Mouse (Mus musculus) embryonic fibroblast, embryonic 13.5 days (primary cell): ENCODE measurements at regions not wholly inside any gene's neighbourhood (a gene's known extent, or its start where the extent isn't known, plus 50 kb on each side); places are given as distances from the start of the nearest gene placed in this dataset.

Experiments used
- H3K27ac ChIP-seq: 2 replicates; pipeline ENCODE4 v1.5.1; 2012; ENCODE audit warnings: low read length, control low read depth, inconsistent platforms; ENCODE audit not compliant: insufficient read depth
- H3K4me1 ChIP-seq: 2 replicates; pipeline ENCODE4 v1.6.1; 2011; ENCODE audit warnings: low read length; ENCODE audit not compliant: control insufficient read depth, insufficient read depth
- H3K4me3 ChIP-seq: 2 replicates; pipeline ENCODE4 v1.5.1; 2011; ENCODE audit warnings: mild to moderate bottlenecking, control low read depth, low read length; ENCODE audit not compliant: insufficient read depth
- CTCF ChIP-seq: IDR thresholded peaks from 2 replicates; pipeline ENCODE4 v1.5.1; 2011; ENCODE audit warnings: mild to moderate bottlenecking, control low read depth, low read length, moderate library complexity, borderline replicate concordance; ENCODE audit not compliant: insufficient read depth
- POLR2A ChIP-seq: IDR thresholded peaks from 2 replicates; pipeline ENCODE4 v1.6.1; 2011; ENCODE audit warnings: low read depth, mild to moderate bottlenecking, control low read depth, low read length, moderate library complexity

DNA sequence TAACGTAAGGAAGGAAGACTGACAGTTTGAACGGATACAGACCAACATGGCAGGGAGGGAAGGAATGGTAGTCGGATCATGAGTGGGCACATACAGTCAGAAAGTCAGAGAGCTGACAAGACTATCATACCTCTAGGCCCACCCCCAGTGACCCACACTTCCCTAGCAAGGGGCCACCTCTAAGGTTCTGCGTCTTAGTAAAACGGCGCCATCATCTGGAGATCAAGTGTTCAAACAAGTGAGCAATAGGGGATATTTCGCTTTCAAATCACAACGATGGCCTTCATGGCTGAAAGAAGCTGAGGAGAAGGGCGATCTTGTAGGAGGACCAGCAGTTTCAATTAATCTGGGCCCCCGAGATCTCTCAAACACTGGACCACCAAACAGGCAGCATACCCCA, 196.1 kb downstream of the 4933412E24Rik start:
- no peak overlapping the region for H3K4me3 ChIP-seq
- no peak for TF ChIP-seq CTCF
- no peak for TF ChIP-seq POLR2A
- H3K4me1 ChIP-seq: peaks cover 11% of the 10 kb centered on the region
- H3K27ac ChIP-seq: no peak overlapping the region

DNA sequence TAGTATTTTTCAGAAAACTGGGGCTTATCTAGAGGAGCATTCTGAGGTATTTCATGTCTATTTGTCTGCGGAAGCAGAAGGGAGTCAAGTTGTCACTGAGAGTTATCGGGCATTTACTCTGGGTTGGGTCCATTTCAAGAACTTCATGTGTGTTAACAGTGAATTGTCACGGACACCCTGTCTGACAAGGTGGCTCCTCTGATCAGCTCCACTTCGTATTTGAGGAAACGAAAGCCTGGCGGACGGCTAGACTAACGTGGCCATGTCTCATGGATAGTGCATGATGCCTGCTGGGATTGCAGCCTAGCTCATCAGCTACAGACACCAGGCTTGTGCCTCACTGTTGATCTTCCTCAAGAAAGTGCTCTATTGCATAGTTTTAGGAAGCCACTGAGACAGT, 200.4 kb downstream of the 4933412E24Rik start:
- Histone ChIP-seq H3K4me3 (no peak overlapping the region), H3K27ac (no peak overlapping the region), H3K4me1 (no peaks in the 10 kb centered on the region)
- TF ChIP-seq POLR2A: no peak
- TF ChIP-seq CTCF: no peak

DNA sequence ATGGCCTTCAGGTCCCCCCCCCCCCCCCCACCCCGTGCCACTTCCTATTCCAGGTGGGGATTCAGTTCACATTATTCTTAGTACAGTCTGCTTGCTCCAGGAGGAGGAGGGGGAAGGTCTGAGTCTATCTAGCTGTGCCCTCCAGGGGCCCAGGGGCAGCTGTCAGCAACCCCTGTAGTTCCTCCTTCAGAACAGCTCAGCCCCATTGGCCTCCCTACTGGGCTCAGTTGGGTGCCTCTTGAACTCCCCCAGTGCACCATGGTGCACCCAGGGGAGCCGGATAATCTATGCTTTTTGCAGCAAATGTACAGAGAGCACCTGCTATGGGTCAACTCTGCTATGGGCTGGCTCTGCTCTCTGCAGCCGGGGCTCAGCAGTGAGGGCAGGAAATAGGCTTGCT, 204.8 kb downstream of the 4933412E24Rik start:
- H3K4me3 ChIP-seq: no peak overlapping the region
- TF ChIP-seq POLR2A (no peak), CTCF (no peak)
- H3K27ac ChIP-seq: no peak overlapping the region
- H3K4me1 ChIP-seq: no peaks in the 10 kb centered on the region

DNA sequence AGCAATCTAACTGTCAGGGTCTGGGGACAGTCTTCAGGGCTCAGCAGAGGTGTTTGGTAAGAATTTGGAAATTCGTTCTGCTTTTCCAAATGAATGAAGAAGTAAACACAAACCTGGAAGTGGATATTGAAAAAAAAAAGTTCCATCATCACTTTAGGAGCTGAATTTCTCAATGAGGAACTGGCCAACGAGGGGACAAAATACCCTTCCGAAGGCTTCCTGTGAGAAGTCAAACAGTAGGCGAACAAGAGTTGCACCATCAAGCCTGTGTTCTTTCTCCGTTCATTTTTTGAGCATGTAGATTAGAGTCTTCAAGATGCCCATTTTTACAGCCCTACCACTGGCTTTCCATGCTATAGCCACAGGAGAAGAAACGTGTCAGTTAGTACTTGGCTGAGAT, 207.1 kb downstream of the 4933412E24Rik start:
- H3K4me1 ChIP-seq: no peaks in the 10 kb centered on the region
- H3K27ac ChIP-seq: no peak overlapping the region
- H3K4me3 ChIP-seq: no peak overlapping the region
- TF ChIP-seq POLR2A: no peak
- TF ChIP-seq CTCF: no peak

DNA sequence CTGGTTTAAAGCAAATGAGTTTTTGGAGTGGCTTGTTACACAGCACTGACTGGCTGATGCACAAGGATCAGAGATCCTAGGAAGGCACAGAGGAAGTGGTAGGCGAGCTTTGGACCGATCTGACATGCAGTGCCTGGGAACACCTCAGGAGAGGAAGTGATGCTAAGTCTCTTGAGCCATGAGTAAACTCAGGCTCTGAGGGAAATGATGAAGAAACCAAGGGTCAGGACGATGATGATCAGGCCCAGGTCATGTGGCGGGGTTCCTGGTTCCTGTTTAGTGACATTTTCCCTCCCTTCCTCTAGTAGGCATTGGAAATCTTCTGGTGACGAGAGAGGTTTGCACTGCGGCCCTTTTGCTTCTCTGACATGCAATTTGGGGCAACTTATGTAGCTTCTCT, 208.7 kb downstream of the 4933412E24Rik start:
- Histone ChIP-seq H3K4me3 (no peak overlapping the region), H3K4me1 (no peaks in the 10 kb centered on the region), H3K27ac (no peak overlapping the region)
- no peak for TF ChIP-seq CTCF

DNA sequence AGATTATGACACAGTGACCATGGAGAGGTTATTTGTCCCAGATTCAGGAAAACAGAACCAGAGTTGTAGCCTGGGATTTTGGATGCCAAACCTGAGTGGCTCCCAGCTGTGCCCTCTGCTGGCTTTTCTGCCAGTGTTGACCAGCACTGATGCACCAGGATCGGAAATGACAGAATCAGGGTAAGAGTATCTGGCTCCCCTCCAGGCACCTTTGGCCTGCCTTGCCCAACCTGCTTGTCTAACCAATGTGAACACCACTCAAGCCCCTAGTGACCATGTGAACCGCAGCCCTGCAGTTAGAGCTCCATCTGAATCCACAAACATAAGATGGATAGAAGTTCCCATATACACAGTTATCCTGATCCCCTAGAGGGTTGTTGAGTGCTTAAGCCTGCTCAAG, 210.6 kb downstream of the 4933412E24Rik start:
- Histone ChIP-seq H3K27ac (no peak overlapping the region), H3K4me3 (no peak overlapping the region), H3K4me1 (no peaks in the 10 kb centered on the region)
- TF ChIP-seq CTCF (no peak), POLR2A (no peak)

DNA sequence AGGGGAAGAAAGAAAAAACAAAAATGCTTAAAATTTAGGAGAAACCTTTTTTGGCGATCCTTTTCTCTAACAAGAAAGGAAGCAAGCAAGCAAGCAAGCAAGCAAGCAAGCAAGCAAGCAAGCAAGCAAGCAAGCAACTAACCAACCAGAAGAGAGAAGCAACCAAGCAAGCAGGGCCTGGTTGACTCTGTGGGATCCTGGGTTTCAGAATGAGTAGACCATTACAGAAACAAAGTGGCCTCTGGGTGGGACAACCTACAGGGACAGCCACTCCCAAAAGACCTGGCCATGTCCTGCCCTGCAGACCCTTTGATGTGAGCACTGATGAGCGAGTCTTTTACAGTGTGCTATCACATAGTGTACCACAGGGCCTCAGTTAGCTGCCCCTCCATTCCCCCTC, 211.6 kb downstream of the 4933412E24Rik start:
- no peaks in the 10 kb centered on the region for H3K4me1 ChIP-seq
- no peak for TF ChIP-seq POLR2A
- TF ChIP-seq CTCF: no peak
- no peak overlapping the region for H3K4me3 ChIP-seq
- H3K27ac ChIP-seq: no peak overlapping the region

DNA sequence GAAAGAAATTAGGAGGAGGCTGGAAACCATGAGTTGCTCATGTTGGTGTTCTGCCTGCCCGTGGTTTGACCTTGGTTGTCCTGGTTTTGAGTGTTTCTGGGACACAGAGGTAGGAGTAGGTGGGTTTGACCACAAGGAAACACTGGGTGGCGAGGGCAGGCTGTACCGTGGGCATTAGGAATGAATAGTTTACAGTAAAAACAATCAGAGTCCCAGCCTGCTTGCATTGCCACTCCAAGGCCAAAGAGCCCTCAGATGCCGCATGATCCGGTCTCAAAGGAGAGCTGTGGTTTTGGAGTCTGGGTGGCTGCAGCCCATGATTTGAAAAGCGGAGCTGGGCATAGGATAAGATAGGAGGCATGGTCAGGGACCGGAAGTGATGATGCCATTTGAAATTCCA, 212.0 kb downstream of the 4933412E24Rik start:
- Histone ChIP-seq H3K4me1 (no peaks in the 10 kb centered on the region), H3K4me3 (no peak overlapping the region), H3K27ac (no peak overlapping the region)
- TF ChIP-seq CTCF: no peak
- no peak for TF ChIP-seq POLR2A

DNA sequence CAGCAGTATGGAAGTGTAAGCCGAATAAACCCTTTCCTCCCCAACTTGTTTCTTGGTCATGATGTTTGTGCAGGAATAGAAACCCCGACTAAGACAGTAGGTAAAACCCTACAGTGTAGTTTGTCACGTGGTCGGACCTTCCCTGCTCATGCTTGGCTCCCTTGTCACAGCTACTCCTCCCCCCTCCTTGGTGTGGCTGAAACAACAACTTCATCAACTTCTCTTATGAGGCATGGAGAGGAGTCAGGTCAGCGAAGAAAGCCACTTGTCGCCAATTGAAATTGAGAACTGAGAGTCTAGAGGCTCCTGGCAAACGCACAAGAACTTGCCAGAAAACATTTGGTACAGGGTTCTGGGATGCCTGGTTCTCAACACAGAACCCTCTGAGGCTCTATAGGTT, 214.1 kb downstream of the 4933412E24Rik start:
- TF ChIP-seq POLR2A (no peak), CTCF (no peak)
- no peak overlapping the region for H3K27ac ChIP-seq
- no peak overlapping the region for H3K4me3 ChIP-seq
- H3K4me1 ChIP-seq: no peaks in the 10 kb centered on the region

DNA sequence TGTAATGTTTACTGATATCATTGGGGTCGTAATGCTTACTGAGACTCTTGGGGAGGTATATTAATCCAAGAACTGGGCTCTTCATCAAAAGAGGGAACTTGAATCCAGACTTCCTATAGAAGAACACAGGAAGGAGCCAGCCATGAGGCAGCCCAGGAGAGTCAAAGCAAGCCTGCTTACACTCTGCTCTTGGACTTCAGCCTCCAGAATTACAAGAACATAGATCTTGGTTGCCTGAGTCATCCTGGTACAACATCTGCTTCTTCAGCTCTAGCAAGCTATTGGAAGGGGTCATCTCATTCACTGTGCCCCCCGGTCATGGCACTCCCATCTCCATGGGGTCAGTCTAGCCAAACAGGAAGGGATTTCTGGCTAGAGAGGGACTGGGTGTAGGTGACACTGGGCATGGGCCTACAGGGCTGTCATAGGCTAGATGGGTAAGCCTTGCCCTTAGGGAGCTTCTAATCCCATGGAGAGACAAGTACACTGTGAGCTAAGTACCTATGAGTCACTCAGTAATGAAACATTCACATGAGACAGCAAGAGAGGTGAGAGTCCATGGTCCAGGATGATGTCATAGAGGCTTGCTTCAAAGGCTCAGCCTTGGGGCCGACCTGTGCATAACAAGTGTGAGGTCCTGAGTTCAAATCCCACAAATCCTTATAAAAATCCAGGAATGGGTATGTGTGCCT, 217.1 kb downstream of the 4933412E24Rik start:
- Histone ChIP-seq H3K4me3 (no peak overlapping the region), H3K4me1 (no peaks in the 10 kb centered on the region), H3K27ac (no peak overlapping the region)
- TF ChIP-seq POLR2A (no peak), CTCF (no peak)

DNA sequence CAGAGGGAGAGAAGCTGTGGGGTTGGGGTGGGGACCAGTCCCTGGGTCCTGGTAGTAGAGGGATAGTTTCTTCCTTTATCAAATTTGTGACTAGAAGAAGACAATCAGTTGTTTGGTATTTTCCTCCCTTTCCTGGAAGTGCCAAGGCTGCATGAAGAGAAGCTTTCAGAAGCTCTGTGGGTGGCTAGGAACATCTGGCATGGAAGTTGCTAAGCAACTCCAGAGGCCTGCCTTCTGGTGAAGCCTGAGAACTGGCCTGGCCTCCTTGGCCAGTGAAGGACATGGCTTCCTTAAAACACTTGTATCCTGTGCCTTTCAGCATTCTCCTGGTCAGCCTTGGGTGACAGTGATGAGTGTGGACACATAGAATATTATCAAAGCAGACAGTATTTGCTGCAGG, 217.9 kb downstream of the 4933412E24Rik start:
- H3K4me1 ChIP-seq: no peaks in the 10 kb centered on the region
- TF ChIP-seq CTCF (no peak), POLR2A (no peak)
- no peak overlapping the region for H3K27ac ChIP-seq
- no peak overlapping the region for H3K4me3 ChIP-seq
